In genomic region chr13:52843536-52844178, GRCm38 (mm10) we compare ENCODE assay signal across 23 mouse cellular contexts.
DNase-seq lines count a peak whose midpoint lies in the region; ATAC-seq and TF ChIP-seq lines count a peak whose summit lies in the region.
"Had no signal": no experiment of that assay in that cellular context is flagged by ENCODE, and none has a peak within 500 bp of the region (broad histone marks: within the 10 kb centered on the region; RNA-seq: fewer than 3 reads in every experiment).

No protein-coding gene starts in this region.

- H3K4me2 ChIP-seq in forebrain, embryonic 14.5 days (ENCODE audit: low read length), result no peak overlapping the region
- H3K4me2 ChIP-seq in lung, embryonic 14.5 days, result 0 out of 2 replicates have a peak overlapping the region, but pooled peaks have one; percentile 13
- H3K4me2 ChIP-seq in stomach, embryonic 14.5 days (replicated peaks; ENCODE audit: low read depth, low read length), result no peak overlapping the region
- H3K4me2 ChIP-seq in stomach, postnatal 0 days (replicated peaks; ENCODE audit: low read depth), result no peak overlapping the region
- H3K4me2 ChIP-seq: heart, embryonic 11.5 days; kidney, embryonic 15.5 days; limb, embryonic 13.5 days; liver, embryonic 12.5 days had no signal

- ATAC-seq in forebrain, embryonic 14.5 days, result peak; percentile 40; the same call in 1 of the 2 replicates
- peak; percentile 70; the same call in 1 of the 2 replicates for ATAC-seq in lung, embryonic 14.5 days (ENCODE audit: insufficient read depth)
- ATAC-seq in stomach, embryonic 14.5 days (ENCODE audit: insufficient number of reproducible peaks, insufficient read depth, low FRiP score, low read depth), result no peak
- no peak for ATAC-seq in stomach, postnatal 0 days (ENCODE audit: low FRiP score, low TSS enrichment)
- ATAC-seq in granulocyte monocyte progenitor cell, adult 5-6 weeks (replicated peaks; ENCODE audit: poor library complexity, severe bottlenecking), result no peak
- ATAC-seq: hindbrain, postnatal 0 days; liver, embryonic 12.5 days had no signal

- peak overlapping the region; percentile 29; the same call in 1 of the 2 replicates for H3K27ac ChIP-seq in forebrain, embryonic 14.5 days (ENCODE audit: low read depth, low read length)
- H3K27ac ChIP-seq in forebrain, embryonic 10.5 days, result no peak overlapping the region
- peak overlapping the region; percentile 58 for H3K27ac ChIP-seq in lung, embryonic 14.5 days (ENCODE audit: low read depth)
- peak overlapping the region; percentile 61; the same call in 1 of the 2 replicates for H3K27ac ChIP-seq in stomach, embryonic 14.5 days (ENCODE audit: low read length)
- H3K27ac ChIP-seq in stomach, postnatal 0 days (replicated peaks), result no peak overlapping the region
- H3K27ac ChIP-seq: hindbrain, embryonic 10.5 days; hindbrain, postnatal 0 days; kidney, embryonic 15.5 days; limb, embryonic 13.5 days; liver, embryonic 12.5 days; macrophage had no signal

- TF ChIP-seq CTCF in lung, embryonic 14.5 days (IDR thresholded peaks at IDR 0.05; ENCODE audit: low read depth), result no peak
- no peak for TF ChIP-seq CTCF in stomach, postnatal 0 days (IDR thresholded peaks at IDR 0.05; ENCODE audit: low read depth)

- H3K9me3 ChIP-seq in forebrain, embryonic 14.5 days (replicated peaks; ENCODE audit: control insufficient read depth, low read length), result no peaks in the 10 kb centered on the region
- no peaks in the 10 kb centered on the region for H3K9me3 ChIP-seq in forebrain, embryonic 10.5 days
- no peaks in the 10 kb centered on the region for H3K9me3 ChIP-seq in lung, embryonic 14.5 days (ENCODE audit: low read depth, low read length)
- H3K9me3 ChIP-seq in stomach, embryonic 14.5 days (ENCODE audit: control insufficient read depth, low read depth, low read length), result no peaks in the 10 kb centered on the region
- H3K9me3 ChIP-seq in stomach, postnatal 0 days (ENCODE audit: control insufficient read depth, low read length), result no peaks in the 10 kb centered on the region
- H3K9me3 ChIP-seq: hindbrain, embryonic 10.5 days; kidney, embryonic 15.5 days; limb, embryonic 13.5 days; liver, embryonic 12.5 days had no signal

- no peak overlapping the region for H3K4me3 ChIP-seq in forebrain, embryonic 14.5 days (ENCODE audit: low read depth, low read length)
- H3K4me3 ChIP-seq in forebrain, embryonic 10.5 days, result no peak overlapping the region
- no peak overlapping the region for H3K4me3 ChIP-seq in lung, embryonic 14.5 days (ENCODE audit: low read depth, low read length)
- no peak overlapping the region for H3K4me3 ChIP-seq in stomach, embryonic 14.5 days (ENCODE audit: low read depth, low read length)
- no peak overlapping the region for H3K4me3 ChIP-seq in stomach, postnatal 0 days (ENCODE audit: low read depth, low read length)
- H3K4me3 ChIP-seq: hindbrain, embryonic 10.5 days; kidney, embryonic 15.5 days; limb, embryonic 13.5 days; liver, embryonic 12.5 days had no signal

- H3K9ac ChIP-seq in forebrain, embryonic 14.5 days (ENCODE audit: low read length), result no peak overlapping the region
- H3K9ac ChIP-seq in lung, embryonic 14.5 days, result no peak overlapping the region
- H3K9ac ChIP-seq in stomach, embryonic 14.5 days (replicated peaks; ENCODE audit: low read depth, low read length), result no peak overlapping the region
- H3K9ac ChIP-seq in stomach, postnatal 0 days (ENCODE audit: low read length), result no peak overlapping the region
- H3K9ac ChIP-seq: kidney, embryonic 15.5 days; limb, embryonic 13.5 days; liver, embryonic 12.5 days had no signal

- H3K27me3 ChIP-seq in forebrain, embryonic 14.5 days (replicated peaks; ENCODE audit: control insufficient read depth, insufficient read depth, low read length), result no peaks in the 10 kb centered on the region
- H3K27me3 ChIP-seq in forebrain, embryonic 10.5 days (ENCODE audit: poor library complexity, severe bottlenecking), result no peaks in the 10 kb centered on the region
- no peaks in the 10 kb centered on the region for H3K27me3 ChIP-seq in lung, embryonic 14.5 days (ENCODE audit: insufficient read depth, low read length)
- no peaks in the 10 kb centered on the region for H3K27me3 ChIP-seq in stomach, embryonic 14.5 days (ENCODE audit: control insufficient read depth, insufficient read depth, low read length)
- no peaks in the 10 kb centered on the region for H3K27me3 ChIP-seq in stomach, postnatal 0 days (ENCODE audit: control insufficient read depth, insufficient read depth, low read length)
- H3K27me3 ChIP-seq: kidney, embryonic 15.5 days; limb, embryonic 13.5 days; liver, embryonic 12.5 days had no signal

- TF ChIP-seq EP300 in stomach, postnatal 0 days (optimal IDR thresholded peaks at IDR 0.05), result no peak

- no peaks in the 10 kb centered on the region for H3K36me3 ChIP-seq in forebrain, embryonic 14.5 days (ENCODE audit: control insufficient read depth, insufficient read depth, low read length)
- no peaks in the 10 kb centered on the region for H3K36me3 ChIP-seq in forebrain, embryonic 10.5 days (replicated peaks)
- no peaks in the 10 kb centered on the region; the same call in 1 of the 2 replicates for H3K36me3 ChIP-seq in lung, embryonic 14.5 days (ENCODE audit: insufficient read depth)
- H3K36me3 ChIP-seq in stomach, embryonic 14.5 days (ENCODE audit: control insufficient read depth, insufficient read depth, low read length), result no peaks in the 10 kb centered on the region; the same call in 1 of the 2 replicates
- peaks cover 4% of the 10 kb centered on the region; the same call in 1 of the 2 replicates for H3K36me3 ChIP-seq in stomach, postnatal 0 days (ENCODE audit: control insufficient read depth, insufficient read depth, low read length)
- H3K36me3 ChIP-seq: liver, embryonic 12.5 days had no signal

- 75% methylated on average over 10 of the region's 10 CpGs for WGBS in forebrain, embryonic 14.5 days
- WGBS in forebrain, embryonic 10.5 days, result 94% methylated on average over 10 of the region's 10 CpGs
- 22% methylated on average over 10 of the region's 10 CpGs for WGBS in lung, embryonic 14.5 days
- WGBS in stomach, embryonic 14.5 days, result 32% methylated on average over 10 of the region's 10 CpGs
- WGBS in stomach, postnatal 0 days, result 37% methylated on average over 10 of the region's 10 CpGs

- peak; percentile 69 for DNase-seq in forebrain, embryonic 14.5 days (ENCODE audit: low spot score)
- no peak for DNase-seq in forebrain, embryonic 10.5 days (ENCODE audit: extremely low spot score, low spot score)
- DNase-seq in lung, embryonic 14.5 days, result peak; percentile 81
- DNase-seq in lung, adult 18-20 months, result no peak
- no peak for DNase-seq in stomach, postnatal 0 days (ENCODE audit: low spot score)
- DNase-seq: adrenal gland, postnatal 10 days; cerebellum, adult 9-10 months; gastrocnemius, postnatal 36 days; heart, postnatal 10 days; kidney, adult 11 months; kidney, postnatal 36 days; layer of hippocampus, adult 9-11 months; thymus, adult 2 months; thymus, postnatal 4 days had no signal

- H3K4me1 ChIP-seq in forebrain, embryonic 14.5 days (ENCODE audit: control insufficient read depth, insufficient read depth, low read length), result 0 out of 2 replicates have a peak, but pooled peaks cover 6% of the 10 kb centered on the region
- H3K4me1 ChIP-seq in forebrain, embryonic 10.5 days, result peaks cover 14% of the 10 kb centered on the region
- H3K4me1 ChIP-seq in lung, embryonic 14.5 days (ENCODE audit: insufficient read depth), result peaks cover 7% of the 10 kb centered on the region
- peaks cover 22% of the 10 kb centered on the region for H3K4me1 ChIP-seq in stomach, embryonic 14.5 days (ENCODE audit: control insufficient read depth, insufficient read depth, low read length)
- H3K4me1 ChIP-seq in stomach, postnatal 0 days (replicated peaks; ENCODE audit: control insufficient read depth, insufficient read depth), result 0 out of 2 replicates have a peak, but pooled peaks cover 4% of the 10 kb centered on the region
- H3K4me1 ChIP-seq: liver, embryonic 12.5 days had no signal

Comparison
In these comparisons a context has a peak if more than half of its experiments do, and no peak if none do; other contexts are left out.
1. DNase-seq: peak in forebrain, embryonic 14.5 days (single experiment) and lung, embryonic 14.5 days (single experiment); none in forebrain, embryonic 10.5 days (single experiment), lung, adult 18-20 months (0 of 2) and stomach, postnatal 0 days (single experiment).
2. H3K27ac ChIP-seq: peak in forebrain, embryonic 14.5 days (single experiment), lung, embryonic 14.5 days (single experiment) and stomach, embryonic 14.5 days (single experiment); none in forebrain, embryonic 10.5 days (single experiment) and stomach, postnatal 0 days (single experiment).
3. ATAC-seq: peak in forebrain, embryonic 14.5 days (single experiment) and lung, embryonic 14.5 days (single experiment); none in stomach, embryonic 14.5 days (single experiment), stomach, postnatal 0 days (single experiment) and granulocyte monocyte progenitor cell, adult 5-6 weeks (single experiment).